Mouse (Mus musculus): ENCODE data around the gene Fam122a. TPM values are rescaled to one million over a fixed set of nuclear protein-coding genes. Genes with fewer than 3 reads are reported as not detected.

Fam122a gene
- polyA plus RNA-seq (2012; rRNA removed) (27.6 and 29.3 TPM in 2 replicates), polyA plus RNA-seq (2014; fragmentation: Nextera tagmentation; extraction: Ambion mirVana) (50.5 and 56.2 TPM in 2 replicates)

DNA sequence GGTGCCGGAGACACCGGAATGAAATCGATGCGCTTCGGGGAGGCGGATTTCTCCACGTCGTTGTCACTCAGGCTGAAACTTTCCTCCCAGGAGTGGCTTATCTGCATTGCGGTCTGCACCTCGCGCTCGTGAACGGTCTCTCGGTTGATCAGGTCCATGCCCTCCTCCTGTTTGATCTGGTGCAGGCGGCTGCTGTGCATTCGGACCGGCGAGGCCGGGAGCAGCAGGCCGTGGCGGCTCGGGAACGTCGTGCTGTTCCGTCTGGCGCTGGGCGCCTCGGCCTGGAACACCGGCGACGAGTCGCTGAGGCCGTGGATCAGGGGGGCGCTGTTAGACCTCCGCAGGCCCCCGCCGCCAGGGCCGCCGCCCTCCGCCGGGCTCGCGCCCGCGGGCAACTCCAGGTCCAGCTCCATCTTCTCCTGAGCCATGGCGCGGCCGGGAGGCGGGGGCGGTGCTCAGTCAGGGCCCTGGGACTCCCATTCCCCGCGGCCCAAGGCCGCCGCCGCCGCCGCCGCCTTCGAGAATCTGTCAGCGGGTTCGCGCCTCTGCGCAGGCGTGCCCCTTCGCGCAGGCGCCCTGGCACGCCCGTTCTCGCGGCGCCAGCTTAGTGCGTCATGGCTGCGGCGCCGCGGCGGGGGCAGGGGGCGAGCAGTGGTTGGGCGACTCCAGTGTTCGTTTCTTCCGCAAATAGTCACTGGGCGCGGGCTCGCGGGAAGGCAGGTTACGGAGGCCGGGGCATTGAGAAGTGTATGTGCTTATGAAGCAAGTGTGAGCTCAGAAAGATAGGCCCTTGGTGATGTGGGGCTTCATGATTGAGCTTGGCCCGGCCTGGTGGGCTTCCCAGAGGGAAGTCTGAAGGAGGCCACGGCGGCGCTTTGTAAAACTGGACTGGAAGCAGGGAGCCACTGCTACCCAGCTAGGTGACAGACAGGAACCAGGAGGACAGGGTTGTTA is at the start of gene Fam122a:
Fam122a (minus strand) TSS at position 428 of the 954 bp plus-strand sequence.
- TF ChIP-seq POLR2A (IDR thresholded peaks at IDR 0.05; ENCODE audit: borderline replicate concordance, extremely low read depth, insufficient read depth, insufficient read length): peak; percentile 86; the same call in 1 of the 2 replicates
- Histone ChIP-seq H3K9me3 (ENCODE audit: control insufficient read depth, low read length) (no peaks in the 10 kb centered on the region), H3K27me3 (ENCODE audit: control insufficient read depth, insufficient read depth, low read length) (no peaks in the 10 kb centered on the region), H3K4me2 (replicated peaks; ENCODE audit: low read depth, low read length, severe bottlenecking) (peak within 1 kb of the TSS; percentile 81), H3K27ac (replicated peaks; ENCODE audit: low read depth, low read length) (peak within 1 kb of the TSS; percentile 89), H3K4me1 (ENCODE audit: control insufficient read depth, insufficient read depth, low read length) (0 out of 2 replicates have a peak, but pooled peaks cover 5% of the 10 kb centered on the region), H3K36me3 (ENCODE audit: control insufficient read depth, insufficient read depth, low read length) (0 out of 2 replicates have a peak, but pooled peaks cover 4% of the 10 kb centered on the region), H3K4me3 (replicated peaks; ENCODE audit: low read length) (peak within 1 kb of the TSS; percentile 82), H3K9ac (ENCODE audit: low read depth, low read length, severe bottlenecking) (peak within 1 kb of the TSS; percentile 94)
- ATAC-seq (ENCODE audit: low FRiP score, low read depth): peak; percentile 97
- peak; percentile 86 for DNase-seq (ENCODE audit: low spot score)
- WGBS: under 1% methylated on average over 66 of the region's 92 CpGs

DNA sequence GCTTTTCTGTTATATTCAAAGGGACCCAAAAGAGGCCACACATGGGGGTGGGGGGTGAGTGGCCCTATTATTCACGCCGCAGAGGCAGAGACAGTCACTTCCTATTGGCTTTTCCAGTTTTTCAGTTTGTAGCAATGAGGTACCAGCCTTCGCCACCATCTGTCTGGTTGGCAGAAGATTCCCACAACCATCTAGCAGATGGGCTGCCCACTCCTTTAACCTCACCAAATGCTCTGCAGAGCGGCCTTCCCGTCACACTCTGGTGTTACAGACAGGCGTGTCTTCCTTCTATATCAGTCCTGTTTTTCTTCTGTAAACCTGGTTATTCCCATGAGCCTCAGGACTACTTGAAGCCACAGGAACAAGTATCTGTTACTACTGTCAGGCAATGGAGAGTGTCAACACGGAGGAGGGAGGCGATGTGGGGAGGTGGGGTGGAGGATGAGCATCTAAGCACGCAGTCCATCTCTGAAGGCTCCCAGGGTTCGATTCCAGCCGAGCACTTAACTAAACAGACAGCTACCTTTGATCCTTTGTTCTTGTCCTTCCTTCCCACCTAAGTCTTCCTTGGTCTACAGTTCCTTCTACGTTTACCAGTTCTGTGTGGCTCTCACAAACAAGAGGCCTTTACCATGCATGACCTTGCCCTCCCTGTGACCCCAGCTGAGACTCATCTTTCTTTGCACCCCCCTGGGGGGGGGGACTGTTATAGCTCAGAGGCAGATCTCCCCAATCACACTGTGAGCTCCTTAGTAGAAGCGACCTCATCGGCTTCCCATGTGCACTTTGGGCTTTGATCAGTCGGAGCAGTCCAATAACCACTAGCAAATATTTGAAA is 46.5 kb upstream of the Fam122a start:
- H3K4me1 ChIP-seq (ENCODE audit: control insufficient read depth, insufficient read depth, low read length): no peaks in the 10 kb centered on the region
- DNase-seq (ENCODE audit: low spot score) (no peak), ATAC-seq (ENCODE audit: low FRiP score, low read depth) (no peak)
- H3K4me3 ChIP-seq (replicated peaks; ENCODE audit: low read length): no peak overlapping the region
- H3K4me2 ChIP-seq (replicated peaks; ENCODE audit: low read depth, low read length, severe bottlenecking): no peak overlapping the region
- 74% methylated on average over 15 of the region's 15 CpGs for WGBS
- no peaks in the 10 kb centered on the region for H3K9me3 ChIP-seq (ENCODE audit: control insufficient read depth, low read length)
- no peak overlapping the region for H3K9ac ChIP-seq (ENCODE audit: low read depth, low read length, severe bottlenecking)
- H3K36me3 ChIP-seq (ENCODE audit: control insufficient read depth, insufficient read depth, low read length): no peaks in the 10 kb centered on the region
- no peak overlapping the region for H3K27ac ChIP-seq (replicated peaks; ENCODE audit: low read depth, low read length)
- no peaks in the 10 kb centered on the region for H3K27me3 ChIP-seq (ENCODE audit: control insufficient read depth, insufficient read depth, low read length)
- no peak for TF ChIP-seq POLR2A (IDR thresholded peaks at IDR 0.05; ENCODE audit: borderline replicate concordance, extremely low read depth, insufficient read depth, insufficient read length)

DNA sequence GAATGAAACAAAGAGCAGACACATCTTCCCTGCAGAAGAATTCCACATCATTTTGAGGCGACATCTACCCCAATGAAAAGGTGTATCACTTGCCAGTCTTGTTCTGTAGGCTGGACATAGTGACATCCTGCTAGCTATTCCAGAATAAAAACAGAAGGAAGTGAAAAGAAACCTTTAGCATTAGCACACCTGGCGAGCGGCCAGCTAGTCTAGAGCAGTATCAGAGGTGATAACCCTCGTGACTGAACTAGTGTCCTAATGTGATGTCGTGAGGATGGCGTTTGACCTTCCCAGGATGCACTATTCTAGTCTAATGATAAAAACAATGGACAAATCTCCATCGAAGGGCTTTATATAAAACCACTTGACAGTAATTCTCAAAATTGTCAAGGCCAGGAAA is 44.8 kb upstream of the Fam122a start:
- Histone ChIP-seq H3K27me3 (ENCODE audit: control insufficient read depth, insufficient read depth, low read length) (no peaks in the 10 kb centered on the region), H3K36me3 (ENCODE audit: control insufficient read depth, insufficient read depth, low read length) (no peaks in the 10 kb centered on the region), H3K9ac (ENCODE audit: low read depth, low read length, severe bottlenecking) (no peak overlapping the region), H3K27ac (replicated peaks; ENCODE audit: low read depth, low read length) (no peak overlapping the region), H3K4me3 (replicated peaks; ENCODE audit: low read length) (no peak overlapping the region), H3K4me1 (ENCODE audit: control insufficient read depth, insufficient read depth, low read length) (no peaks in the 10 kb centered on the region), H3K4me2 (replicated peaks; ENCODE audit: low read depth, low read length, severe bottlenecking) (no peak overlapping the region), H3K9me3 (ENCODE audit: control insufficient read depth, low read length) (no peaks in the 10 kb centered on the region)
- 88% methylated on average over 7 of the region's 7 CpGs for whole genome bisulfite sequencing
- no peak for TF ChIP-seq POLR2A (IDR thresholded peaks at IDR 0.05; ENCODE audit: borderline replicate concordance, extremely low read depth, insufficient read depth, insufficient read length)
- DNase-seq (ENCODE audit: low spot score) (no peak), ATAC-seq (ENCODE audit: low FRiP score, low read depth) (no peak)

GRCm38 (mm10) chr19:24521146-24521545 is 44.0 kb upstream of the Fam122a start:
- WGBS: 73% methylated on average over 9 of the region's 9 CpGs
- Histone ChIP-seq H3K4me2 (replicated peaks; ENCODE audit: low read depth, low read length, severe bottlenecking) (no peak overlapping the region), H3K36me3 (ENCODE audit: control insufficient read depth, insufficient read depth, low read length) (no peaks in the 10 kb centered on the region), H3K4me3 (replicated peaks; ENCODE audit: low read length) (no peak overlapping the region), H3K9ac (ENCODE audit: low read depth, low read length, severe bottlenecking) (no peak overlapping the region), H3K4me1 (ENCODE audit: control insufficient read depth, insufficient read depth, low read length) (no peaks in the 10 kb centered on the region), H3K27ac (replicated peaks; ENCODE audit: low read depth, low read length) (no peak overlapping the region), H3K9me3 (ENCODE audit: control insufficient read depth, low read length) (no peaks in the 10 kb centered on the region), H3K27me3 (ENCODE audit: control insufficient read depth, insufficient read depth, low read length) (no peaks in the 10 kb centered on the region)
- no peak for TF ChIP-seq POLR2A (IDR thresholded peaks at IDR 0.05; ENCODE audit: borderline replicate concordance, extremely low read depth, insufficient read depth, insufficient read length)
- no peak for DNase-seq (ENCODE audit: low spot score)
- ATAC-seq (ENCODE audit: low FRiP score, low read depth): no peak

Data from limb, embryonic 14.5 days (tissue).